Mouse (Mus musculus) heart, postnatal 0 days (tissue): ENCODE measurements around the gene Dnajc13.

Source experiments
- CTCF ChIP-seq: IDR thresholded peaks from 2 replicates; pipeline ENCODE4 v1.5.1; 2016; ENCODE audit warnings: antibody characterized with exemption, control low read depth, low read depth
- EP300 ChIP-seq: IDR thresholded peaks from 2 replicates; pipeline ENCODE4 v1.6.1; 2016; ENCODE audit warnings: antibody characterized with exemption, low read depth

GRCm38 (mm10) chr9:104102901-104103300 is 159.8 kb downstream of the Dnajc13 start:
- TF ChIP-seq CTCF (no peak), EP300 (no peak)
